Mouse (Mus musculus) G1E (cell line): ENCODE results near the gene Nrip2. TPM values are rescaled to one million over a fixed set of nuclear protein-coding genes. Genes with fewer than 3 reads are reported as not detected.
A peak's percentile ranks its signal among the peaks of the same experiment; 100 is the strongest.

Experiments used
- ATAC-seq: 2 replicates; pipeline ENCODE4 v1.8.0; 2016; ENCODE audit warnings: mild to moderate bottlenecking; ENCODE audit not compliant: insufficient number of reproducible peaks, poor library complexity, low FRiP score, severe bottlenecking; ENCODE audit errors: extremely low read depth
- DNase-seq: peaks from one replicate; pipeline ENCODE4 v3.0.0; 2012; ENCODE audit warnings: low spot score
- H3K27me3 ChIP-seq: 2 replicates; pipeline ENCODE4 v1.6.1; 2012; ENCODE audit warnings: mild to moderate bottlenecking, low read length, inconsistent platforms; ENCODE audit not compliant: insufficient read depth
- H3K36me3 ChIP-seq: replicated peaks from 2 replicates; pipeline ENCODE3; 2012; ENCODE audit warnings: mild to moderate bottlenecking, inconsistent platforms
- H3K4me1 ChIP-seq: 2 replicates; pipeline ENCODE4 v1.6.1; 2012; ENCODE audit warnings: low read depth, low read length, inconsistent platforms, mixed read lengths; ENCODE audit not compliant: insufficient read depth
- H3K4me3 ChIP-seq: 2 replicates; pipeline ENCODE4 v1.5.1; 2012; ENCODE audit warnings: low read depth, mild to moderate bottlenecking, inconsistent platforms, low read length, moderate library complexity, mixed read lengths
- H3K9me3 ChIP-seq: replicated peaks from 2 replicates; pipeline ENCODE4 v1.6.1; 2012; ENCODE audit warnings: inconsistent platforms
- CTCF ChIP-seq: IDR thresholded peaks from 2 replicates; pipeline ENCODE4 v1.5.1; 2012; ENCODE audit warnings: low read depth, low read length, inconsistent platforms, mixed read lengths
- GATA1 ChIP-seq: IDR thresholded peaks from 2 replicates; pipeline ENCODE4 v1.6.1; 2012; ENCODE audit warnings: borderline replicate concordance, low read length, inconsistent platforms, mixed read lengths
- GATA2 ChIP-seq: IDR thresholded peaks from 2 replicates; pipeline ENCODE4 v1.6.1; 2012; ENCODE audit warnings: low read depth, low read length, inconsistent platforms, borderline replicate concordance
- POLR2AphosphoS5 ChIP-seq: IDR thresholded peaks from 2 replicates; pipeline ENCODE4 v1.6.1; 2012; ENCODE audit warnings: low read depth, low read length, inconsistent platforms; ENCODE audit not compliant: insufficient replicate concordance
- TAL1 ChIP-seq: conservative IDR thresholded peaks from 2 replicates; pipeline ENCODE4 v1.6.1; 2012; ENCODE audit warnings: low read depth, low read length, inconsistent platforms, mixed read lengths
- polyA plus RNA-seq: library from polyadenylated mRNA; stranded (reverse); fragments of >175 nt; gene quantifications from 2 replicates; pipeline ENCODE4 v1.2.3, GENCODE M21; 2012
- total RNA-seq, 2 experiments: library from RNA; stranded (forward) in 1 of 2; stranded (reverse) in 1 of 2; fragments of 200-1000 nt in 1 of 2; fragments of >200 nt in 1 of 2; fragmentation: Nextera tagmentation in 1 of 2; gene quantifications; 2 replicates each; pipeline ENCODE4 v1.2.3; 2014 to 2017

Nrip2 gene
- total and polyA plus RNA-seq, 3 experiments = 0.11 TPM; not detected in 2

DNA sequence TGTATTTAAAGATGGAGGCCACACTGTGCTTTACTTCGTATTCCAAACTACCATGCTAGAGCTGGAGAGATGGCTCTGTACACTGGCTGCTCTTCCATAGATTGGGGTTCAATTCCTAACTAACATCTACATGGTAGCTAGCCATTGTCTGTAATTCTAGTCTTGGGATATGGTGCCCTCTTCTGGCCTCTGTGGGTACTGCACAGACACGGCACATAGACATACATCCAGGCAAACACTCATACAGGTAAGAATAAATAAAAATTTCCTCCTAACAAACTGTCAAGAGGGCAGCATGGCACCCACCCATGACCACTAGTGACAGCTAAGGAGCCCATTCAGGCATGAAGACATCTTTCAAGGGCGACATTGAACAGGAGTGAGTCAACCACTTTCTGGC, 12.0 kb downstream of the Nrip2 start:
- Histone ChIP-seq H3K27me3 (no peaks in the 10 kb centered on the region), H3K4me1 (no peaks in the 10 kb centered on the region), H3K9me3 (no peaks in the 10 kb centered on the region), H3K36me3 (peaks cover 95% of the 10 kb centered on the region), H3K4me3 (no peak overlapping the region)
- TF ChIP-seq CTCF = peak; percentile 73
- TF ChIP-seq GATA2 = no peak
- peak; percentile 64; the same call in 1 of the 2 replicates for ATAC-seq
- DNase-seq = peak; percentile 51

DNA sequence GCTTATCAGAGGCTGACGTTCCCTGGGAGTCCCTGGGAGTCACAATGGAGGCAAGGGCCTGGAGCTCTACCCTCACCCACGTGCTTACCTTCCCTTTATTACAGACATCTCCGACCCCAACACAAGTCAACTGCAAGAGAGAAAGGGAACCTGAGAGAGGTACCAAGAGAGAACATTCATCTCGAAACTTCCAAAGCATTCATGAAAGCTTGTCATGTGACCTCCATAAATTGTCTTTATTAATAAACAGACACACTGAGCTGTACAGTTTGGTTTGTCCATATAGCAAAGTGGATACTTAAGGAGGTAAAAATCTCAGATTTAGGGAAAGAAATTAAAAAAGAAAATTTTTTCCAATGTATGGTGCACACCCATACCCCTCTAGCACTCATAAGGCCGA, 17.1 kb downstream of the Nrip2 start:
- TF ChIP-seq GATA2 (no peak), CTCF (no peak), POLR2AphosphoS5 (no peak), TAL1 (no peak), GATA1 (no peak)
- Histone ChIP-seq H3K4me1 (0 out of 2 replicates have a peak, but pooled peaks cover 2% of the 10 kb centered on the region), H3K9me3 (no peaks in the 10 kb centered on the region), H3K4me3 (no peak overlapping the region), H3K36me3 (peaks cover 80% of the 10 kb centered on the region), H3K27me3 (no peaks in the 10 kb centered on the region)
- ATAC-seq (no peak), DNase-seq (no peak)

DNA sequence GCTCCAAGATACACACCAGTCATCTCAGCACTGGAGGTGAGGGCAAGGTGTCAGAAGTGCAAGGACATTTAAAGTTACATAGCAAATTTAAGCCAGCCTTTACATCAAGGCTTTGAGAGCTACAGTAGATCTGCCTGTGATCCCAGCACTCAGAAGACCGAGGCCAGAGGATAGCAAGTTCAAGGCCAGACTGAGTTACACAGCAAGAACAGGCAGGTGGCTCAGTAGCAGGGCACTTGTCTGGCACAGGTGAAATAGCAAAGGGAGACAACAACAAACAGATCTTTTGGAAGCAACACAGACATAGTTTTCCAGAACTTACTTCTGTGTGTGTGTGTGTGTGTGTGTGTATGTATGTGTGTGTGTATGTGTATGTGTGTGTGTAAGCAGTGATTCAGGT, 19.0 kb downstream of the Nrip2 start:
- Histone ChIP-seq H3K4me1 (peaks cover 12% of the 10 kb centered on the region; the same call in 1 of the 2 replicates), H3K36me3 (peaks cover 68% of the 10 kb centered on the region), H3K4me3 (no peak overlapping the region), H3K9me3 (no peaks in the 10 kb centered on the region), H3K27me3 (no peaks in the 10 kb centered on the region)
- TF ChIP-seq GATA2 (no peak), GATA1 (no peak), TAL1 (no peak), POLR2AphosphoS5 (no peak), CTCF (no peak)
- DNase-seq = no peak
- ATAC-seq = no peak

DNA sequence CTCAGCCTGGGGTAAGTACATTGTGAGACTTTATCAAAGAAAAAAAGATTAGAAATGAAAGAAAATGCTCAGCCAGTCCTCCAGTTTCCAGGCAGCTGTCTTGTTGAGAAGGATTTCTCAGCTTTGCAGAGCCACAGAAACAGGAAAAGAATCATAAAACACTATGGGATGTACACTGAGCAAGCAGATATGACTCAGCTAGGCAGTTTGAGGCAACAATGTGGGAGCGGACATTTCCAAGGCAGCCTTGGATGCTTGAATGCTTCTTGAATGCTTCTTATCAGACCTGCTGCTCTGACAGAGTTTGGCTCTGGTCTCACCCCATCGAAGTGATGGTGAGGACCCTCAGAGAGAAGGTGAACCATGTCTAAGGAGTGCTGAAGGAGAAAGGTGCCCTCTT, 21.9 kb downstream of the Nrip2 start:
- H3K27me3 ChIP-seq = no peaks in the 10 kb centered on the region
- H3K4me3 ChIP-seq = no peak overlapping the region
- ATAC-seq (no peak), DNase-seq (no peak)
- no peaks in the 10 kb centered on the region for H3K9me3 ChIP-seq
- TF ChIP-seq GATA1 (no peak), GATA2 (no peak), TAL1 (no peak), CTCF (no peak), POLR2AphosphoS5 (no peak)
- H3K36me3 ChIP-seq = peaks cover 48% of the 10 kb centered on the region
- peaks cover 24% of the 10 kb centered on the region; the same call in 1 of the 2 replicates for H3K4me1 ChIP-seq

DNA sequence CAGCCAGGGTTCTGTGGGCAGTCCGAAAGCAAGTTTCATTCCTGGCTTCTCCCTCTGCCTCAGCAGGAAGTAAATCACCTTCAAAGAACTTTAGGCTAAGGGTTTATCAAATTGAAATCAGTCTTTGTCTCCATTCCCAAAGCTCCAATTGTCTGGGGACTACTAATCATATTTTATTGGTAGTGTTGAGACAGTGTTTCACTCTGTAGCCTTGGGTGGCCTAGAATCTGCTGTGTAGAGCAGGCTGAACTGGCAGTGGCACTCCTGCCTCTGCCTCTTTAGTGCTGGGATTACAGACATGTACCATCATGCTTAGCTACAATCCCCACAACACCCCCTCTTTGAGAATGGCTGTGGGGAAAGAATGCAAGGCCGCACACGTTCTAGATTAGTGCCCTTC, 22.4 kb downstream of the Nrip2 start:
- DNase-seq (no peak), ATAC-seq (no peak)
- TF ChIP-seq POLR2AphosphoS5 (no peak), GATA1 (no peak), GATA2 (no peak), CTCF (no peak), TAL1 (no peak)

DNA sequence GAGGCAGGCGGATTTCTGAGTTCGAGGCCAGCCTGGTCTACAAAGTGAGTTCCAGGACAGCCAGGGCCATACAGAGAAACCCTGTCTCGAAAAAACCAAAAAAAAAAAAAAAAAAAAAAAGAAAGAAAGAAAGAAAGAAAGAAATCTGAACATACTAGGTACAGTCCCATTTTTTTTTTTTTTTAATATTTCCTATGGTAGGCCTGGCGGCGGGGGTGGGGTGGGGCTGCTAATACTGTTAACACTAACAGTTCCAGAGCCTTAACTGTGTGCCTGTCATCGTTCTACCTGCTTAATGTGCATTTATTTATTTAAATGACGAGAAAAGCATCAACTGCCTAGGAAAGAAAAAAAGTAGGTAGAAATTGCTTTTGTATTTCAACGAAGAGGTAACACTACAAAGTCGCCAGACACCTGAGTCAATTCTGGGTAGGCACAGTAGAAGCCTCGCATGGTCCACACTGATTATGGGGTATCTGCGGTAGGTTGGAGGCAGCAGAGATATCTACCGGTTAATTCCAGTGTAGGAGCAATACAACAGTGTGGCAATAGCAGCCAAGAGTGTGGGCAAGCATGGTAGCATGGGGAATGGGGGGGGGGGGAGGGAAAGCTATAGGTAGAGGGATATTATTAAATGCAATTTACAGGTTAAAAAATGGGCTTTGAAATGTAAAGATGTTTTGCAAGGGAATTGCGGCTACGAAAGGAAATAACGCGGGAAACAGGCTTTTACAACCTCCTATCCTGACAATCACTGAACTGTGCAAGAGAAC, 24.6 kb downstream of the Nrip2 start:
- no peaks in the 10 kb centered on the region for H3K9me3 ChIP-seq
- TF ChIP-seq CTCF (no peak), POLR2AphosphoS5 (no peak), TAL1 (no peak), GATA1 (no peak), GATA2 (no peak)
- ATAC-seq (no peak), DNase-seq (no peak)
- peak overlapping the region; percentile 79 for H3K4me3 ChIP-seq
- H3K27me3 ChIP-seq = no peaks in the 10 kb centered on the region
- H3K4me1 ChIP-seq = peaks cover 25% of the 10 kb centered on the region; the same call in 1 of the 2 replicates
- peaks cover 47% of the 10 kb centered on the region for H3K36me3 ChIP-seq

More for the DNA sequence above, 22.4 kb downstream of the Nrip2 start:
- peaks cover 48% of the 10 kb centered on the region for H3K36me3 ChIP-seq
- H3K4me1 ChIP-seq = peaks cover 25% of the 10 kb centered on the region; the same call in 1 of the 2 replicates
- no peaks in the 10 kb centered on the region for H3K9me3 ChIP-seq
- no peaks in the 10 kb centered on the region for H3K27me3 ChIP-seq
- H3K4me3 ChIP-seq = no peak overlapping the region
